Mouse (Mus musculus) embryonic facial prominence, embryonic 13.5 days (tissue): ENCODE measurements at regions not wholly inside any gene's neighbourhood (a gene's known extent, or its start where the extent isn't known, plus 50 kb on each side); places are given as distances from the start of the nearest gene placed in this dataset.

Source experiments
- ATAC-seq: fragments of 200-750 bp; cut with Nextera tagmentation; 2 replicates; pipeline ENCODE4 v1.8.0; 2017; ENCODE audit warnings: low read depth; ENCODE audit not compliant: insufficient number of reproducible peaks, insufficient read depth, low FRiP score, low TSS enrichment
- H3K27ac ChIP-seq: fragments of 300-500 bp; sonication (generic); 2 replicates; pipeline ENCODE4 v1.5.1; 2015; ENCODE audit warnings: moderate library complexity, mild to moderate bottlenecking, inconsistent platforms
- H3K27me3 ChIP-seq: fragments of 300-500 bp; sonication (generic); 2 replicates; pipeline ENCODE4 v1.6.1; 2015; ENCODE audit warnings: mild to moderate bottlenecking, inconsistent platforms
- H3K36me3 ChIP-seq: fragments of 300-500 bp; sonication (generic); 2 replicates; pipeline ENCODE4 v1.6.1; 2015; ENCODE audit warnings: mild to moderate bottlenecking, inconsistent platforms
- H3K4me1 ChIP-seq: fragments of 300-500 bp; sonication (generic); 2 replicates; pipeline ENCODE4 v1.6.1; 2015; ENCODE audit warnings: inconsistent platforms
- H3K4me2 ChIP-seq: fragments of 300-500 bp; sonication (generic); 2 replicates; pipeline ENCODE4 v1.6.1; 2015; ENCODE audit warnings: moderate library complexity, mild to moderate bottlenecking, inconsistent platforms
- H3K4me3 ChIP-seq: fragments of 300-500 bp; sonication (generic); 2 replicates; pipeline ENCODE4 v1.5.1; 2015; ENCODE audit warnings: mild to moderate bottlenecking, inconsistent platforms
- H3K9ac ChIP-seq: fragments of 300-500 bp; sonication (generic); 2 replicates; pipeline ENCODE4 v1.6.1; 2015; ENCODE audit warnings: mild to moderate bottlenecking, inconsistent platforms
- H3K9me3 ChIP-seq: fragments of 300-500 bp; sonication (generic); 2 replicates; pipeline ENCODE4 v1.6.1; 2016; ENCODE audit warnings: inconsistent platforms
- WGBS: fragments of 180-500 bp; shearing (Covaris S2); methylation state at CpG from one replicate; pipeline ENCODE4 v1.1.7; 2015; ENCODE audit warnings: mixed read lengths; 5-methylcytosine and 5-hydroxymethylcytosine counted together

GRCm38 (mm10) chr4:106249028-106249782 is 66.8 kb upstream of the Usp24 start:
- H3K27ac ChIP-seq: no peak overlapping the region
- 81% methylated on average over 7 of the region's 7 CpGs for WGBS
- H3K27me3 ChIP-seq: no peaks in the 10 kb centered on the region
- H3K9me3 ChIP-seq: no peaks in the 10 kb centered on the region
- no peaks in the 10 kb centered on the region for H3K36me3 ChIP-seq
- H3K4me3 ChIP-seq: no peak overlapping the region
- H3K4me2 ChIP-seq: no peak overlapping the region
- no peak overlapping the region for H3K9ac ChIP-seq
- H3K4me1 ChIP-seq: no peaks in the 10 kb centered on the region
- ATAC-seq: no peak

- H3K4me3 ChIP-seq: no peak overlapping the region
- 93% methylated on average over 2 of the region's 2 CpGs for WGBS
- ATAC-seq: no peak
Observed at GRCm38 (mm10) chr4:106250048-106250447, 66.0 kb upstream of the Usp24 start.

GRCm38 (mm10) chr4:106251430-106251829 is 64.6 kb upstream of the Usp24 start:
- no peak overlapping the region for H3K4me3 ChIP-seq
- H3K36me3 ChIP-seq: no peaks in the 10 kb centered on the region
- H3K9me3 ChIP-seq: no peaks in the 10 kb centered on the region
- no peak overlapping the region for H3K4me2 ChIP-seq
- WGBS: 100% methylated on average over 1 of the region's 1 CpGs
- no peak overlapping the region for H3K9ac ChIP-seq
- H3K27ac ChIP-seq: no peak overlapping the region
- no peaks in the 10 kb centered on the region for H3K27me3 ChIP-seq
- ATAC-seq: no peak
- peaks cover 4% of the 10 kb centered on the region for H3K4me1 ChIP-seq

More at GRCm38 (mm10) chr4:106250048-106250447, 66.0 kb upstream of the Usp24 start:
- H3K4me2 ChIP-seq: no peak overlapping the region
- no peak overlapping the region for H3K9ac ChIP-seq
- no peaks in the 10 kb centered on the region for H3K9me3 ChIP-seq
- H3K36me3 ChIP-seq: no peaks in the 10 kb centered on the region
- no peaks in the 10 kb centered on the region for H3K27me3 ChIP-seq
- H3K27ac ChIP-seq: no peak overlapping the region
- H3K4me1 ChIP-seq: no peaks in the 10 kb centered on the region

GRCm38 (mm10) chr4:106252946-106253345 is 63.1 kb upstream of the Usp24 start:
- no peak overlapping the region for H3K4me3 ChIP-seq
- no peaks in the 10 kb centered on the region for H3K27me3 ChIP-seq
- H3K9ac ChIP-seq: no peak overlapping the region
- 95% methylated on average over 6 of the region's 6 CpGs for WGBS
- no peaks in the 10 kb centered on the region for H3K9me3 ChIP-seq
- H3K4me2 ChIP-seq: no peak overlapping the region
- no peak overlapping the region for H3K27ac ChIP-seq
- H3K4me1 ChIP-seq: peaks cover 6% of the 10 kb centered on the region
- H3K36me3 ChIP-seq: no peaks in the 10 kb centered on the region
- ATAC-seq: no peak

- Histone ChIP-seq H3K9ac (no peak overlapping the region), H3K36me3 (no peaks in the 10 kb centered on the region), H3K9me3 (no peaks in the 10 kb centered on the region), H3K4me3 (no peak overlapping the region), H3K27me3 (no peaks in the 10 kb centered on the region), H3K4me1 (peaks cover 6% of the 10 kb centered on the region), H3K4me2 (no peak overlapping the region), H3K27ac (no peak overlapping the region)
- 83% methylated on average over 3 of the region's 3 CpGs for WGBS
- ATAC-seq: no peak
Observed at GRCm38 (mm10) chr4:106254761-106255475, 61.1 kb upstream of the Usp24 start.

- no peaks in the 10 kb centered on the region for H3K9me3 ChIP-seq
- no peak overlapping the region for H3K27ac ChIP-seq
- H3K27me3 ChIP-seq: no peaks in the 10 kb centered on the region
- H3K9ac ChIP-seq: no peak overlapping the region
- no peak for ATAC-seq
- H3K4me2 ChIP-seq: no peak overlapping the region
- no peak overlapping the region for H3K4me3 ChIP-seq
- no peaks in the 10 kb centered on the region for H3K36me3 ChIP-seq
- peaks cover 6% of the 10 kb centered on the region for H3K4me1 ChIP-seq
Observed at GRCm38 (mm10) chr4:106255959-106256609, 59.9 kb upstream of the Usp24 start.

GRCm38 (mm10) chr4:106261404-106261803 is 54.6 kb upstream of the Usp24 start:
- Histone ChIP-seq H3K27ac (no peak overlapping the region), H3K9me3 (no peaks in the 10 kb centered on the region), H3K4me1 (peaks cover 2% of the 10 kb centered on the region), H3K4me2 (no peak overlapping the region), H3K27me3 (no peaks in the 10 kb centered on the region), H3K36me3 (no peaks in the 10 kb centered on the region), H3K4me3 (no peak overlapping the region), H3K9ac (no peak overlapping the region)
- ATAC-seq: no peak
- WGBS: 56% methylated on average over 3 of the region's 3 CpGs

GRCm38 (mm10) chr4:106261901-106262560 is 54.0 kb upstream of the Usp24 start:
- Histone ChIP-seq H3K4me2 (no peak overlapping the region), H3K27ac (no peak overlapping the region), H3K27me3 (no peaks in the 10 kb centered on the region), H3K9me3 (no peaks in the 10 kb centered on the region), H3K4me1 (no peaks in the 10 kb centered on the region), H3K4me3 (no peak overlapping the region), H3K9ac (no peak overlapping the region), H3K36me3 (no peaks in the 10 kb centered on the region)
- ATAC-seq: no peak
- 74% methylated on average over 3 of the region's 3 CpGs for WGBS

- H3K36me3 ChIP-seq: no peaks in the 10 kb centered on the region
- H3K4me1 ChIP-seq: no peaks in the 10 kb centered on the region
- no peak overlapping the region for H3K4me3 ChIP-seq
- H3K9ac ChIP-seq: no peak overlapping the region
- no peaks in the 10 kb centered on the region for H3K9me3 ChIP-seq
- WGBS: 87% methylated on average over 9 of the region's 9 CpGs
- no peak for ATAC-seq
- H3K27me3 ChIP-seq: no peaks in the 10 kb centered on the region
- no peak overlapping the region for H3K4me2 ChIP-seq
- H3K27ac ChIP-seq: no peak overlapping the region
Observed at GRCm38 (mm10) chr4:106262751-106263725, 53.0 kb upstream of the Usp24 start.
